Mouse (Mus musculus): ENCODE results near the gene Uqcrc1. TPM values are rescaled to one million over a fixed set of nuclear protein-coding genes. Genes with fewer than 3 reads are reported as not detected.

Uqcrc1 gene
- polyA plus RNA-seq, 1 experiment from 2014 or later, result 361 TPM

DNA sequence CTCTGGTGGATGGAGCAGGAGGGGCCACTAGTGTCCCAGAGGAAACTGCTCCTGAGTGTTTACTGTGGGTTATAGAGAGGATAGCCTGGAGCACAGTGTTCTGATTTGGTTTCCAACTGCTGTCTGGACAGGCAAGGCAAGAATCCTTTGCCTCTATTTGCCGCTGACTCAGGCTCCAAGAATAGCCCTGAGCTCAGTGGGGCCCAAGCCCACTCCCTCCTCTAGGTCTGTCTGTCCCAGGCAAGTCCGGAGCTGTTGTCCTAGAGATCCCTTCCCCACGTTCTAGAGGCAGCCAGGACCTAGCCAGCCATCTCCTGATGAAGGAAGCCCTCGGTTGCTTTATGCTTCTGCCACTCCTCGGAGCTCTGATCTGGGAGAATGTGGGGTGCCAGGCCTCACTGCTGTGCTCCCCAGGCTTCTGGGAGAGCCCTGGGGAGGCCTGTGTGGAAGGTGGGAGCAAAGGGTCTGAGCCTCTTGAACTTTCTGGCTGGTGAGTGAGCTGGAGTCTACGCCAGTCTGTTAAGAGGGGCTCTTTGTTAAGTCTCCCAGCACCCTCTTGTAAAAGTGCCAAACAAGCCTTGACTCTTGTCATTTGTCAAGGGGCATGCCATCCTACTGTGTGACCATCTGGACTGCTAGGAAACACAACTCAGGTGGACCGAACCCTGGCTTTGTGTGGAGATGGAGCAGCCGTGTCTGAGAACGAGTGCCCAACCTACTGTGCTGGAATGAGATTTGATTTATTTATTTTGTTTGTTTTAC is 13.7 kb downstream of the Uqcrc1 start:
- WGBS, result 92% methylated on average over 9 of the region's 9 CpGs

DNA sequence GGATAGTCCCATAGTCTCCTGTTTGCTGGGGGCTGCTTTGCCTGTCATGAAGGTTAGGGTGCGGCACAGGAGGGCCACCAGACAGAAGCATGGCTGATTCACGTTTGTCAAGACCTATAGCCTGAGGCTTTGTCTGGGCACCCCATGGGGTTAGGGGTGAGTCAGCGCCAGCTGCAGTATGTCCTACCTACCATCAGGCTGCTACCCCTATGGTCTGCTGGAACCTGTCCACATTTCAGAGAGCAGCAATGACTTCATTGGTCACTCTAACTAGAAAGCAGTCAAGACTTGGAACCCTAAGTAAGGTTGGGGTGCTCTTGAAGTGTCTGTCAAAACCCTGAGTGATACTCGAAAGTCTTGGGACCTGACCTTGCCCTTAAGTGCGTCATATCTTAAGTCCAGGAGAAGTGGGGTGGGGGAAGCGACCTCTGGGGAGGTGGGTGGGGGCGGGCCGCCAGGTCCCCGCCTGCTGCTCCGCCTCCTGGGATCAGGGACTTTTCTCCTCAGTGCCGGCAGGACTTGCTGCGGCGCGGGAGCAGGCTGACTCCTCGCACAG is 16.7 kb downstream of the Uqcrc1 start, which contains the start of gene Col7a1:
TSS of gene Col7a1 (plus strand) at position 506 of the 556 bp plus-strand sequence.
- no peak within 1 kb of the TSS for H3K9ac ChIP-seq
- peaks cover 31% of the 10 kb centered on the region for H3K36me3 ChIP-seq (ENCODE audit: poor library complexity, severe bottlenecking)
- no peak for ATAC-seq
- no peaks in the 10 kb centered on the region for H3K9me3 ChIP-seq (replicated peaks)
- H3K27me3 ChIP-seq, result peaks cover 33% of the 10 kb centered on the region
- 11% methylated on average over 15 of the region's 15 CpGs for WGBS
- peaks cover 6% of the 10 kb centered on the region; the same call in 1 of the 2 replicates for H3K4me1 ChIP-seq
- H3K4me3 ChIP-seq, result no peak within 1 kb of the TSS
- no peak within 1 kb of the TSS for H3K27ac ChIP-seq
- no peak within 1 kb of the TSS for H3K4me2 ChIP-seq

More for the DNA sequence above, 13.7 kb downstream of the Uqcrc1 start:
- Histone ChIP-seq H3K4me3 (no peak overlapping the region), H3K9me3 (replicated peaks) (no peaks in the 10 kb centered on the region), H3K4me1 (peaks cover 6% of the 10 kb centered on the region; the same call in 1 of the 2 replicates), H3K9ac (no peak overlapping the region), H3K27me3 (peaks cover 29% of the 10 kb centered on the region), H3K36me3 (ENCODE audit: poor library complexity, severe bottlenecking) (peaks cover 61% of the 10 kb centered on the region), H3K4me2 (no peak overlapping the region), H3K27ac (no peak overlapping the region)
- no peak for ATAC-seq

DNA sequence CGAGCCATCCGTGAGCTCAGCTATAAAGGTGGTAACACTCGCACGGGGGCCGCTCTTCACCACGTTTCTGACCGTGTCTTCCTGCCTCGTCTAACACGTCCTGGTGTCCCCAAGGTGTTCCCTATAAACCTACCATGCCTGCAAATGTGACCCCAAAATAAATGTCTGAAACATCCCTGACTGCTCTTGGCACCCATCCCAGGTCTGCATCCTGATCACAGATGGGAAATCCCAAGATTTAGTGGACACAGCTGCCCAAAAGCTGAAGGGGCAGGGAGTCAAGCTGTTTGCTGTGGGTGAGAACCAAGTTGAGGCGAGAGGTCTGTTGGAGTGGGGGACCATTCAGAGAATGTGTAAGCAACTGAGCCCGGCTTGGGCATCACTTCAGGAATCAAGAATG is 18.8 kb downstream of the Uqcrc1 start:
- no peak overlapping the region for H3K9ac ChIP-seq
- WGBS, result 89% methylated on average over 11 of the region's 11 CpGs
- H3K27ac ChIP-seq, result no peak overlapping the region

DNA sequence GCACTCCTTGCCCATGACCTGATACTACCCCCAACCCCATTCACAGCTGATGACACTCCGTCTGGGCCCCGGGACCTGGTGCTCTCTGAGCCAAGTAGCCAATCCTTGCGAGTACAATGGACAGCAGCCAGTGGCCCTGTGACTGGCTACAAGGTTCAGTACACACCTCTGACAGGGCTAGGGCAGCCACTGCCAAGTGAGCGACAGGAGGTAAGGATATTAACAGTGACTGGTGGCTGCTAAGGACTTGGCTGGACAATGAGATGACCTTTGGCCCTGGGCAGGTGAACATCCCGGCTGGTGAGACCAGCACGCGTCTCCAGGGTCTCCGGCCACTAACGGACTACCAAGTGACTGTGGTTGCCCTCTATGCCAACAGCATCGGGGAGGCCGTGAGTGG is 19.4 kb downstream of the Uqcrc1 start:
- Histone ChIP-seq H3K9ac (no peak overlapping the region), H3K27me3 (peaks cover 33% of the 10 kb centered on the region), H3K36me3 (ENCODE audit: poor library complexity, severe bottlenecking) (peaks cover 4% of the 10 kb centered on the region), H3K9me3 (replicated peaks) (no peaks in the 10 kb centered on the region), H3K4me3 (no peak overlapping the region), H3K4me1 (peaks cover 6% of the 10 kb centered on the region; the same call in 1 of the 2 replicates), H3K4me2 (no peak overlapping the region), H3K27ac (no peak overlapping the region)
- ATAC-seq, result no peak
- WGBS, result 89% methylated on average over 11 of the region's 11 CpGs

More for the DNA sequence above, 18.8 kb downstream of the Uqcrc1 start:
- Histone ChIP-seq H3K9me3 (replicated peaks) (no peaks in the 10 kb centered on the region), H3K27me3 (peaks cover 33% of the 10 kb centered on the region), H3K4me2 (no peak overlapping the region), H3K4me3 (no peak overlapping the region), H3K36me3 (ENCODE audit: poor library complexity, severe bottlenecking) (peaks cover 10% of the 10 kb centered on the region), H3K4me1 (peaks cover 6% of the 10 kb centered on the region; the same call in 1 of the 2 replicates)
- ATAC-seq, result no peak

DNA sequence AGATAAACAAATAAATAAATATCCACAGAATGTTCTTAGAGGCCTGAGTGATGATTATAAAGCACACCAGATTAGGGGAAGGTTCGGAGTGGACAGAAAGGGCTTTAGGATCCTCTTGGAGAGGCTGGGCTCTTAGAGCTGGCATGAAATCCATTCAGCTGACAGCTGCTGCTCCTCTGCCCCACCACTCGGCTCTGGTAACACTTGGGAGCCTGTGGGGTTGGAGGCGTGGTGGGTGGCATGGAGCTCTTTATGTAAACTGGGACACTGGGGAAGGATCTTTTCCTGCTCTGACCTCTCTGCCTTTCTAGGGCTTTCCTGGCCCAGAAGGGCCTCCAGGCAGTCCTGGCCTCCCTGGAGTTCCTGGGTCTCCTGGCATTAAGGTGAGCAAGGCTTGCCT is 27.1 kb downstream of the Uqcrc1 start:
- H3K4me2 ChIP-seq, result no peak overlapping the region
- no peaks in the 10 kb centered on the region for H3K9me3 ChIP-seq (replicated peaks)
- no peaks in the 10 kb centered on the region for H3K36me3 ChIP-seq (ENCODE audit: poor library complexity, severe bottlenecking)
- no peak overlapping the region for H3K4me3 ChIP-seq
- 81% methylated on average over 3 of the region's 3 CpGs for WGBS
- ATAC-seq, result no peak
- no peaks in the 10 kb centered on the region for H3K4me1 ChIP-seq
- H3K27ac ChIP-seq, result no peak overlapping the region
- H3K9ac ChIP-seq, result no peak overlapping the region
- H3K27me3 ChIP-seq, result no peaks in the 10 kb centered on the region

DNA sequence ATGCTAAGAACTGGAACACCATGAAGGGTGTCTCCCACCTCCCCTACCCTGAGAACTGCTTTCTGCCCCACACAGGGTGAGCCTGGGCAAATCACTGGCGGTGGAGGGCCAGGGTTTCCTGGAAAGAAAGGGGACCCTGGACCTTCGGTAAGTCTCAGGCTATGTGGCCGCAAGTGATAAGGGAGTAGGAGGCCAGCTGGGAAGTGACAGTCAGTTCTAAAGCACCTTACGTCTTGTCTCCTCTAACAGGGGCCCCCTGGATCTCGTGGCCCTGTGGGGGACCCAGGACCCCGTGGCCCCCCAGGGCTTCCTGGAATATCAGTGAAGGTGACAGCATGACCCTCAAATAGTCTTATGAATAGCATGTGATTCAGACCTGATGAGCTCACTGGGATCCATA is 27.9 kb downstream of the Uqcrc1 start:
- no peak overlapping the region for H3K4me2 ChIP-seq
- H3K27me3 ChIP-seq, result no peaks in the 10 kb centered on the region
- H3K9me3 ChIP-seq (replicated peaks), result no peaks in the 10 kb centered on the region
- 85% methylated on average over 6 of the region's 6 CpGs for WGBS
- H3K27ac ChIP-seq, result no peak overlapping the region
- no peak for ATAC-seq
- H3K9ac ChIP-seq, result no peak overlapping the region
- H3K4me1 ChIP-seq, result no peaks in the 10 kb centered on the region
- H3K36me3 ChIP-seq (ENCODE audit: poor library complexity, severe bottlenecking), result no peaks in the 10 kb centered on the region
- no peak overlapping the region for H3K4me3 ChIP-seq

DNA sequence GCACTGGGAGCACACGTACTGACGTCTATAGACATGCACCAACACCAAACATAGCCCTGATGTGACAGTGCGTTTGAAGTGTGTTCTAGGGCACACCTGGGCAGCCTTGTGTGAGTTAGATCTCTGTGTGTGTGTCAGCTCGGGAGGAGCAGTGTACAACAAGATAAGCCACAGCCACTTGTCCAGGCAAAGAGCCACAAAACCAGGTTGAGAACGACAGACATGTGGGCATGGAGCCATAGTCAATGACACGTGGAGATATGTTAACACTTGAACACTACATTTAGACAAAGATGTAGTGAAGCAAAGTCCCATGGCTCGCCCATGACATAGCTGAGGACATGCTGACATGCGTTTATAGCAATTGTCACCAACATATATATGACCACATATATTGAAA is 34.2 kb downstream of the Uqcrc1 start:
- no peaks in the 10 kb centered on the region for H3K27me3 ChIP-seq
- ATAC-seq, result no peak
- H3K4me3 ChIP-seq, result no peak overlapping the region
- no peak overlapping the region for H3K4me2 ChIP-seq
- no peaks in the 10 kb centered on the region for H3K9me3 ChIP-seq (replicated peaks)
- H3K36me3 ChIP-seq (ENCODE audit: poor library complexity, severe bottlenecking), result no peaks in the 10 kb centered on the region
- no peak overlapping the region for H3K9ac ChIP-seq
- no peak overlapping the region for H3K27ac ChIP-seq
- no peaks in the 10 kb centered on the region for H3K4me1 ChIP-seq
- WGBS, result 85% methylated on average over 8 of the region's 8 CpGs

DNA sequence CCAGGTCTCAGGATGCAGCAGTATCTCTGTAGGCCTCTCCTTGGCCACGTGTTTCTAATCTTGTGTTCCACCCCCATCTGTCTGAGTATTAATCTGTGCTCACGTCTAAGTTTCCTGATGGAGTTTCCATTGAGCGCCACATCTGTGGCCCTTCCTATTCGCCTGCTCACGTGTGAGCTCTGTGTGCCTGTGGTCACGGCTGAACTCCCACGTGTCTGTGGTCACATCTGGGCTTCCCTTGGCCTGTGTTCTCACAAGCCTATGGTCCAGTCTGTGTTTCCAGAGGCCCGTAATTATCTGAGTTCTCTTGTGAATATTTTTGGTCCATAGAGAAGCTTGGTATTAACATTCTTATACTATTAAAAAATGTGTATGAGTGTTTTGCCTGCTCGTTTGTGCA is 40.0 kb downstream of the Uqcrc1 start:
- Histone ChIP-seq H3K27me3 (no peaks in the 10 kb centered on the region), H3K36me3 (ENCODE audit: poor library complexity, severe bottlenecking) (no peaks in the 10 kb centered on the region), H3K4me3 (no peak overlapping the region), H3K4me1 (no peaks in the 10 kb centered on the region), H3K9me3 (replicated peaks) (no peaks in the 10 kb centered on the region), H3K27ac (no peak overlapping the region), H3K4me2 (no peak overlapping the region), H3K9ac (no peak overlapping the region)
- no peak for ATAC-seq
- 85% methylated on average over 9 of the region's 9 CpGs for WGBS

DNA sequence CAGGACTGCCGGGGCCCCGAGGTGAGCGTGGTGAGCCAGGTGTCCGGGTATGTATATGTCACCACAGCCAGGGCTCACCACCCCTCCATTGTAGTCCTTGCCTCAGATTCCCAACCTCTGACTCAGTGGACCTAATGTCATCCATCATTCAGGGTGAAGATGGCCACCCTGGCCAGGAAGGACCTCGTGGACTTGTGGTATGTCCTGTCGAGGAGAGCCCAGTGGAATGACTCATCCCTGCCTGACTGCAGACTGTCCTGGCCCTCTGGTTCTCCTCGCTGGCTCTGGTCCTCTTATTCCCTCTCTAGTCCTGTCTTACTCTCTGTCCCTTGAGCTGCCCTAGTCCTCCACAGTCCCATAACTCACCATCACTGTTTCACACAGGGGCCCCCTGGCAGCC is 41.5 kb downstream of the Uqcrc1 start:
- H3K4me2 ChIP-seq, result no peak overlapping the region
- H3K36me3 ChIP-seq (ENCODE audit: poor library complexity, severe bottlenecking), result no peaks in the 10 kb centered on the region
- no peak for ATAC-seq
- H3K27ac ChIP-seq, result no peak overlapping the region
- H3K4me1 ChIP-seq, result no peaks in the 10 kb centered on the region
- WGBS, result 88% methylated on average over 7 of the region's 7 CpGs
- H3K9ac ChIP-seq, result no peak overlapping the region
- H3K27me3 ChIP-seq, result no peaks in the 10 kb centered on the region
- H3K9me3 ChIP-seq (replicated peaks), result no peaks in the 10 kb centered on the region
- H3K4me3 ChIP-seq, result no peak overlapping the region

DNA sequence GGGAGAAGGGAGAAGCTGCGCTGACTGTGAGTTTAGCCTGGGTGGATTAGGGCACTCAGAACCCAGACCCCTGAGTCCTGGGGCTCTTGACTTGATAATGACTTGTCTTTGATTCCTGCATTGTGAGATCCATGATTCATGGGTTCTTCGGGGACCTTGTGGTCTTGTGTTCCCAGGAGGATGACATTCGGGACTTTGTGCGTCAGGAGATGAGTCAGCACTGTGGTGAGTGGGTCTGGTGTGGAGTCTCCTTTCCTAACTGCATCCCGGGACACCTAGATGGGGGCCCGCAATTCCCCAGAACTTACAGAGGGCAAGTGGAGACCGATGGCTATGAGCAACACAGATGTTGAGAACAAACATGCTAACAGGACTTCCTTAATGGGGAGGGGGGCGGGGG is 46.1 kb downstream of the Uqcrc1 start:
- Histone ChIP-seq H3K36me3 (ENCODE audit: poor library complexity, severe bottlenecking) (no peaks in the 10 kb centered on the region), H3K4me3 (no peak overlapping the region), H3K4me1 (no peaks in the 10 kb centered on the region), H3K4me2 (no peak overlapping the region), H3K9me3 (replicated peaks) (no peaks in the 10 kb centered on the region), H3K27me3 (no peaks in the 10 kb centered on the region), H3K27ac (no peak overlapping the region), H3K9ac (no peak overlapping the region)
- ATAC-seq, result no peak
- 88% methylated on average over 8 of the region's 8 CpGs for WGBS

DNA sequence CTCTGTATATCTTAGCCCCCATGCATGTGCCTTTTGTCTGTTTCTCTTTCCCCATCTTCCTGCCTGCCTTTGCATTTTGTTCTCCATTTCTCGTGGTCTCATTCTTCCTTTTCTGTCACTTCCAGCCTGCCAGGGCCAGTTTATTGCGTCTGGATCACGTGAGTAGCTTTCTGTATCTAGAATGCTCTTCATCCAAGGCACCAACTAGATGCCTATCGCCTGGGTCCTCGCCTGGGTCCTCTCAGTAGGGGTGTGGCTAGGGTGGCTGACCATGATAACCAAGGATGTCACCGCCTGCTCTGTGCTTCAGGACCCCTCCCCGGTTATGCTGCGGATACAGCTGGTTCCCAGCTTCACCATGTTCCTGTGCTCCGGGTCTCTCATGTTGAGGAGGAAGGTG is 46.8 kb downstream of the Uqcrc1 start:
- Histone ChIP-seq H3K27me3 (no peaks in the 10 kb centered on the region), H3K9ac (no peak overlapping the region), H3K9me3 (replicated peaks) (no peaks in the 10 kb centered on the region), H3K4me2 (no peak overlapping the region), H3K4me3 (no peak overlapping the region), H3K27ac (no peak overlapping the region), H3K4me1 (no peaks in the 10 kb centered on the region), H3K36me3 (ENCODE audit: poor library complexity, severe bottlenecking) (no peaks in the 10 kb centered on the region)
- no peak for ATAC-seq
- WGBS, result 85% methylated on average over 9 of the region's 9 CpGs

DNA sequence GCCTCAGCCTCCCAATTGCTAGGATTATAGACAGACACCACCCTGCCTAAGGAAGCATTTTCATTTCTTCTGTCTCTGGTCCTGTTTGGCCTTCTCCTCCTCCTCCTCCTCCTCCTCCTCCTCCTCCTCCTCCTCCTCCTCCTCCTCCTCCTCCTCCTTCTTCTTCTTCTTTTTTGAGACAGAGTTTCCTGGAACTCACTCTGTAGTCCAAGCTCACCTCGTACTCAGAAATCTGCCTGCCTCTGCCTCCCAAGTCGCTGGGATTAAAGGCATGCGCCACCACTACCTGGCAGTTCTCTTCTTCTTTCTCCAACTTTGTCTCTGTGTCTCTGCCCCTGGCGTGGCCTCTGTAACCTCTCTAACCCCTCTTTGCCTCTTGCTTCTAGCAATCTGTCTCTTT is 49.3 kb downstream of the Uqcrc1 start, which contains the start of gene Ucn2:
TSS of gene Ucn2 (plus strand) at position 301 of the 400 bp plus-strand sequence.
- no peak within 1 kb of the TSS for H3K27ac ChIP-seq
- no peak within 1 kb of the TSS for H3K9ac ChIP-seq
- H3K4me1 ChIP-seq, result peaks cover 3% of the 10 kb centered on the region
- WGBS, result 90% methylated on average over 4 of the region's 4 CpGs
- H3K27me3 ChIP-seq, result no peaks in the 10 kb centered on the region
- H3K9me3 ChIP-seq (replicated peaks), result no peaks in the 10 kb centered on the region
- no peak for ATAC-seq
- H3K36me3 ChIP-seq (ENCODE audit: poor library complexity, severe bottlenecking), result no peaks in the 10 kb centered on the region
- H3K4me3 ChIP-seq, result no peak within 1 kb of the TSS
- no peak within 1 kb of the TSS for H3K4me2 ChIP-seq
